Mouse (Mus musculus): ENCODE data around the gene Pou3f3. TPM values are rescaled to one million over a fixed set of nuclear protein-coding genes. Genes with fewer than 3 reads are reported as not detected.

The Pou3f3 gene
- polyA plus RNA-seq, 1 experiment, result not detected

GRCm38 (mm10) chr1:42686194-42687131 lies 9.1 kb upstream of the Pou3f3 start:
- Histone ChIP-seq H3K27ac (ENCODE audit: insufficient read depth, low read depth, low read length) (no peak overlapping the region), H3K4me1 (ENCODE audit: control insufficient read depth, insufficient read depth, low read length) (peaks cover 3% of the 10 kb centered on the region; the same call in 1 of the 2 replicates), H3K4me3 (ENCODE audit: insufficient read depth, low read length) (no peak overlapping the region)
- TF ChIP-seq CTCF (IDR thresholded peaks at IDR 0.05; ENCODE audit: low read depth, low read length) (no peak), POLR2A (IDR thresholded peaks at IDR 0.05; ENCODE audit: borderline replicate concordance, low read depth, low read length) (no peak)

- Histone ChIP-seq H3K4me1 (ENCODE audit: control insufficient read depth, insufficient read depth, low read length) (peaks cover 3% of the 10 kb centered on the region; the same call in 1 of the 2 replicates), H3K27ac (ENCODE audit: insufficient read depth, low read depth, low read length) (no peak overlapping the region)
- no peak for TF ChIP-seq CTCF (IDR thresholded peaks at IDR 0.05; ENCODE audit: low read depth, low read length)
Measured at GRCm38 (mm10) chr1:42687271-42687670, 8.3 kb upstream of the Pou3f3 start.

GRCm38 (mm10) chr1:42687756-42688540 lies 7.6 kb upstream of the Pou3f3 start:
- Histone ChIP-seq H3K4me3 (ENCODE audit: insufficient read depth, low read length) (no peak overlapping the region), H3K27ac (ENCODE audit: insufficient read depth, low read depth, low read length) (no peak overlapping the region), H3K4me1 (ENCODE audit: control insufficient read depth, insufficient read depth, low read length) (peaks cover 3% of the 10 kb centered on the region; the same call in 1 of the 2 replicates)
- TF ChIP-seq POLR2A (IDR thresholded peaks at IDR 0.05; ENCODE audit: borderline replicate concordance, low read depth, low read length), result no peak
- no peak for TF ChIP-seq CTCF (IDR thresholded peaks at IDR 0.05; ENCODE audit: low read depth, low read length)

More at GRCm38 (mm10) chr1:42687271-42687670, 8.3 kb upstream of the Pou3f3 start:
- no peak overlapping the region for H3K4me3 ChIP-seq (ENCODE audit: insufficient read depth, low read length)

GRCm38 (mm10) chr1:42688541-42689125 lies 6.9 kb upstream of the Pou3f3 start:
- no peak overlapping the region for H3K4me3 ChIP-seq (ENCODE audit: insufficient read depth, low read length)
- H3K27ac ChIP-seq (ENCODE audit: insufficient read depth, low read depth, low read length), result no peak overlapping the region
- TF ChIP-seq CTCF (IDR thresholded peaks at IDR 0.05; ENCODE audit: low read depth, low read length) (no peak), POLR2A (IDR thresholded peaks at IDR 0.05; ENCODE audit: borderline replicate concordance, low read depth, low read length) (no peak)
- peaks cover 3% of the 10 kb centered on the region; the same call in 1 of the 2 replicates for H3K4me1 ChIP-seq (ENCODE audit: control insufficient read depth, insufficient read depth, low read length)

- Histone ChIP-seq H3K4me3 (ENCODE audit: insufficient read depth, low read length) (no peak overlapping the region), H3K4me1 (ENCODE audit: control insufficient read depth, insufficient read depth, low read length) (no peaks in the 10 kb centered on the region), H3K27ac (ENCODE audit: insufficient read depth, low read depth, low read length) (no peak overlapping the region)
- TF ChIP-seq POLR2A (IDR thresholded peaks at IDR 0.05; ENCODE audit: borderline replicate concordance, low read depth, low read length) (no peak), CTCF (IDR thresholded peaks at IDR 0.05; ENCODE audit: low read depth, low read length) (no peak)
Measured at GRCm38 (mm10) chr1:42690024-42690575, 5.5 kb upstream of the Pou3f3 start.

GRCm38 (mm10) chr1:42691202-42692170 lies 4.1 kb upstream of the Pou3f3 start:
- TF ChIP-seq CTCF (IDR thresholded peaks at IDR 0.05; ENCODE audit: low read depth, low read length), result no peak
- no peak for TF ChIP-seq POLR2A (IDR thresholded peaks at IDR 0.05; ENCODE audit: borderline replicate concordance, low read depth, low read length)
- H3K4me1 ChIP-seq (ENCODE audit: control insufficient read depth, insufficient read depth, low read length), result no peaks in the 10 kb centered on the region

GRCm38 (mm10) chr1:42692221-42692620 lies 3.3 kb upstream of the Pou3f3 start:
- Histone ChIP-seq H3K4me1 (ENCODE audit: control insufficient read depth, insufficient read depth, low read length) (no peaks in the 10 kb centered on the region), H3K4me3 (ENCODE audit: insufficient read depth, low read length) (no peak overlapping the region), H3K27ac (ENCODE audit: insufficient read depth, low read depth, low read length) (no peak overlapping the region)
- no peak for TF ChIP-seq POLR2A (IDR thresholded peaks at IDR 0.05; ENCODE audit: borderline replicate concordance, low read depth, low read length)
- no peak for TF ChIP-seq CTCF (IDR thresholded peaks at IDR 0.05; ENCODE audit: low read depth, low read length)

More at GRCm38 (mm10) chr1:42691202-42692170, 4.1 kb upstream of the Pou3f3 start:
- Histone ChIP-seq H3K4me3 (ENCODE audit: insufficient read depth, low read length) (no peak overlapping the region), H3K27ac (ENCODE audit: insufficient read depth, low read depth, low read length) (no peak overlapping the region)

GRCm38 (mm10) chr1:42693101-42693715 lies 2.4 kb upstream of the Pou3f3 start:
- H3K27ac ChIP-seq (ENCODE audit: insufficient read depth, low read depth, low read length), result no peak overlapping the region
- TF ChIP-seq CTCF (IDR thresholded peaks at IDR 0.05; ENCODE audit: low read depth, low read length), result no peak
- no peak for TF ChIP-seq POLR2A (IDR thresholded peaks at IDR 0.05; ENCODE audit: borderline replicate concordance, low read depth, low read length)
- H3K4me3 ChIP-seq (ENCODE audit: insufficient read depth, low read length), result no peak overlapping the region
- H3K4me1 ChIP-seq (ENCODE audit: control insufficient read depth, insufficient read depth, low read length), result no peaks in the 10 kb centered on the region

Data from bone marrow macrophage, adult 2 months (primary cell).